Mouse (Mus musculus) adrenal gland, postnatal 36 days (tissue): Measurements from ENCODE around the gene Nup160. TPM values are rescaled to one million over a fixed set of nuclear protein-coding genes. Genes with fewer than 3 reads are reported as not detected.

Experiments used
- DNase-seq, 2 experiments: peaks; one replicate each; pipeline ENCODE4 v3.0.0; 2021; ENCODE audit warnings: mixed read lengths in 1 of 2
- long read RNA-seq, 2 experiments: library from polyadenylated mRNA; stranded (forward); transcript quantifications; one replicate each; pipeline ENCODE4 v2.0.0; 2021; ENCODE audit warnings: borderline sequencing depth in 2 of 2
- total RNA-seq, 2 experiments: library from RNA; stranded (reverse); gene quantifications; 2 replicates each; pipeline ENCODE4 v1.2.3; 2021

The Nup160 gene
- total RNA-seq = 10 to 100 TPM; 29.7 to 32.0 TPM
- long read RNA-seq, experiment 1, partial matches to known transcripts = 7 of 8 reads
- long read RNA-seq, experiment 1, other reads (novel, unspliced or antisense) = 1 of 8 reads
- long read RNA-seq, experiment 2, partial matches to known transcripts = 1 of 1 reads
- long read RNA-seq, experiment 2, other reads (novel, unspliced or antisense) = 0 of 1 reads

GRCm38 (mm10) chr2:90677007-90677406, at the start of gene Nup160:
TSS of gene Nup160 (plus strand) at chr2:90677215.
- DNase-seq = no peak

DNA sequence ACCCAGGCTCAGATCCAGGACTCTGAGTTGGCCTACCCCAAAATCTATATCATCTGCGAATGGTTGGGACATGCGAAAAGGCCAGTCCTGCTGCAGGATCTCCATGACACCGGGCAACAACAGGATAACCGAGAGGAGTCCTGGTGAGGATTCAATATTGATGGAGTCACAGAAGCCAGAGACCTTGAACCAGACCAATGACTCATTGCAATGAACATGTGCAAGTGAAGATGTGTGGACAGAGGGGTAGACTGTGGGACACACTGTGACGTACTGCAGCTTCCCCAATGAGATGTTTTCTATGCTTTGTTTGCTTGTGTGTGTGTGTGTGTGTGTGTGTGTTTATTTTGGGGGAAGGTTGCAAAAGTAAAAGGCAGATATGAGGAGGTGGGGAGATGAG, 48.8 kb upstream of the Nup160 start:
- peak; percentile 23 to 58 for DNase-seq

GRCm38 (mm10) chr2:90629552-90629951, 47.5 kb upstream of the Nup160 start:
- no peak for DNase-seq

GRCm38 (mm10) chr2:90631938-90632733, 44.9 kb upstream of the Nup160 start:
- DNase-seq = no peak

DNA sequence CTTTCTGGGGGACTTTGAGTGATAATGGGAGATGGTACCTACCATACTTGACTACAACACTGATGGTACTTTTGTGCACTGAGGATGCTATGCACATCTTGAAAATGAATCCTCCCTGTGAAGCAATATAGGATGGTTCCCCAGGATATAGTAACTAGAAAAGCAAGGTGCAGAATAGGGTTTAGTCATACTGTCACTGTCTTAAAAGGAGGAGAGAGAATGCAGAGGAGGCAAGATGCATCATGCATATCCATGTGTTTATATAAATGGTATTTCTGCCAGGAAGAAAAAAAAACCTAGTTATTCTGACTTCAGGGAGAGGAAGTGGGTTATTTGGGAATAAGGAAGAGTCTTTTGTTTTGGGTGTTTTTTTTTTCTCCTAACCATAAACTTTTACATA, 42.3 kb upstream of the Nup160 start:
- DNase-seq = no peak

GRCm38 (mm10) chr2:90635085-90635723, 41.8 kb upstream of the Nup160 start:
- no peak for DNase-seq

GRCm38 (mm10) chr2:90636853-90637252, 40.2 kb upstream of the Nup160 start:
- no peak for DNase-seq

- no peak for DNase-seq
These were observed 37.8 kb upstream of the Nup160 start for GRCm38 (mm10) chr2:90638986-90639746.

GRCm38 (mm10) chr2:90639747-90640699, 37.0 kb upstream of the Nup160 start:
- DNase-seq = peak; percentile 14 to 25

- DNase-seq = peak; percentile 50 to 52
These were observed 35.9 kb upstream of the Nup160 start for GRCm38 (mm10) chr2:90641007-90641709.

DNA sequence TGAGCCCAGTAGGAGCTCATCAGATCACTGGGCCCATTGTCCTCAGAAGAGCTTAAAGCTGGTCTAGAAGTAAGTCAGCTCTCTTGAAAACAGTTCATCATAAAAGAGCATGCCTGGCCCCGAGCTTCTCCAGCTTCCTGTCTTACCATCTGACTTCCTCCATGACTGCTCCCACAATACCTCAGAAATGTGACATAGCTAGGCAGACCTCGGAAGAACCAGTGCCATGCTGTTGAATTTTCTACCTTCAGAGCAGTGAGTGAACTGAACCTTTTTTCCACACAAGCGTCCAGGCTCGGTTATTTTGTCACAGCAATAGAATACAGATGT, 35.3 kb upstream of the Nup160 start:
- no peak for DNase-seq

DNA sequence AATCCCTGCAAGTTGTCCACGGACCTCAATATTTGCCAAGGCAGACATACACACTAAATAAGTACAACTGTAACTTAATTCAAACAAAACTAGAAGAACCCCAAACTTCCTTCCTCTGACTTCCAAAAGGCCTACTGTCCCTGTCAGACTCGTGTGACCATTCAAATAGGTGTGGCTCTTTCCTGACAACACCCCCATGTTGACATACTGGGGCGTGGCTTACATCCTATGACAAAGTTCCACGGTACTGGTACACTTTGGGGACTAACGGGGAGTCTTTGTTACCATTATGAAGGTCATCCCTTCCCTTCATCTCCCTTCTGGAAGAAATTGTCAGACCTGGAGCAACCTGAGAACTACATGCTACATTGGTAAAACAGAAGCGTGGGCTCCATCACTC, 29.9 kb upstream of the Nup160 start:
- DNase-seq = no peak

GRCm38 (mm10) chr2:90649405-90649804, 27.6 kb upstream of the Nup160 start:
- DNase-seq = no peak

- no peak for DNase-seq
These were observed 27.1 kb upstream of the Nup160 start for GRCm38 (mm10) chr2:90649965-90650364.

GRCm38 (mm10) chr2:90652101-90652500, 24.9 kb upstream of the Nup160 start:
- no peak for DNase-seq

DNA sequence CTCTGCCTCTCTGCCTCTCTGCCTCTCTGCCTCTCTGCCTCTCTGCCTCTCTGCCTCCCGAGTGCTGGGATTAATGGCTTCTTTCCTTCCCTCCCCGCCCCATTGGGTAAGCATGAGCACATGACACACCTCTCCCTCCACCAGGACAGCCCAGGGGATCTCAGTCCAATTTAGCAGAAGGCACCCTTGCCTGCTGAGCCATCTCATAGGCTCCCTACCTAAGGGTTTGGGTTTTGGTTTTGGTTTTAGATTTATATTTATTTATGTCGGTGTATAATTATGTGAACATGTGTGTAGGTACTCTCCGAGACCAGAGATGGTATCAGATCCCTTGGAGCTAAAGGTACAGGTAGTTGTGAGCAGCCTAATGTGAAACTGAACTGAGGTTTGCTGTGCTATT, 24.0 kb upstream of the Nup160 start:
- DNase-seq = no peak

- no peak for DNase-seq
These were observed 21.6 kb upstream of the Nup160 start for GRCm38 (mm10) chr2:90655449-90655848.

GRCm38 (mm10) chr2:90658613-90659012, 18.4 kb upstream of the Nup160 start:
- no peak for DNase-seq

- no peak for DNase-seq
These were observed 18.0 kb upstream of the Nup160 start for GRCm38 (mm10) chr2:90659016-90659415.

- DNase-seq = no peak
These were observed 17.4 kb upstream of the Nup160 start for GRCm38 (mm10) chr2:90659639-90660038.

DNA sequence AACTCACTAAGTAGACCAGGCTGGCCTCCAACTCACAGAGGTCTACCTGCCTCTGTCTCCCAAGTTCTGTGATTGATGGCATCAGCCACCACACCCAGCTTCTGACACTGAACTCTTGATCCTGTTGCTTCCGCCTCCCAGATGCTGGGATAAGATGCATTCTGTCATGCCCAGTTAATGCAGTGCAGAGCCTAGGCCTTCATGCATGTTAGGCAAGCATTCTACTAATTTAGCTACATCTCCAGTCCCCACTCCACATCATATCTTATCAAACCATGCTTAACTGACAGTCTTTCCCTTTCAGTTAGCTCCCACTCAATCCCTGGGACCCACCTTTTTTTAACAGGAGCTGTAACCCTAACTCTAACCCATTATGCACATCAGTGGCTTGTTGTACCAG, 16.1 kb upstream of the Nup160 start:
- no peak for DNase-seq
